Mouse (Mus musculus) midbrain, embryonic 10.5 days (tissue): ENCODE data around the gene Pwp2. TPM values are rescaled to one million over a fixed set of nuclear protein-coding genes. Genes with fewer than 3 reads are reported as not detected.

Source experiments
- DNase-seq: peaks from one replicate; pipeline ENCODE4 v3.0.0-alpha.2; 2017; ENCODE audit warnings: low spot score
- H3K27ac ChIP-seq: fragments of 300-500 bp; sonication (generic); replicated peaks from 2 replicates; pipeline ENCODE4 v1.5.1; 2016; ENCODE audit warnings: mild to moderate bottlenecking
- H3K27me3 ChIP-seq: fragments of 300-500 bp; sonication (generic); 2 replicates; pipeline ENCODE4 v1.6.1; 2016; ENCODE audit warnings: low read depth, mild to moderate bottlenecking; ENCODE audit not compliant: poor library complexity, severe bottlenecking
- H3K36me3 ChIP-seq: fragments of 300-500 bp; sonication (generic); 2 replicates; pipeline ENCODE4 v1.6.1; 2016; ENCODE audit warnings: mild to moderate bottlenecking, moderate library complexity
- H3K4me1 ChIP-seq: fragments of 300-500 bp; sonication (generic); 2 replicates; pipeline ENCODE4 v1.6.1; 2016
- H3K4me3 ChIP-seq: fragments of 300-500 bp; sonication (generic); 2 replicates; pipeline ENCODE4 v1.5.1; 2016; ENCODE audit warnings: mild to moderate bottlenecking, moderate library complexity
- H3K9me3 ChIP-seq: fragments of 300-500 bp; sonication (generic); replicated peaks from 2 replicates; pipeline ENCODE4 v1.6.1; 2016; ENCODE audit warnings: mild to moderate bottlenecking
- WGBS: fragments of 180-500 bp; shearing (Covaris S2); methylation state at CpG from one replicate; pipeline ENCODE4 v1.1.7; 2016; 5-methylcytosine and 5-hydroxymethylcytosine counted together
- polyA plus RNA-seq: library from polyadenylated mRNA; unstranded; fragments of >200 nt; fragmentation: Nextera tagmentation; extraction: Ambion mirVana; gene quantifications from 2 replicates; pipeline ENCODE4 v1.2.1, GENCODE M21; 2016

Pwp2 gene
- polyA plus RNA-seq, 1 experiment from 2014 or later = 29.8 TPM

GRCm38 (mm10) chr10:78168792-78169191, 16.2 kb downstream of the Pwp2 start:
- Histone ChIP-seq H3K36me3 (peaks cover 71% of the 10 kb centered on the region), H3K4me3 (peak overlapping the region; percentile 88), H3K27ac (peak overlapping the region; percentile 89), H3K27me3 (no peaks in the 10 kb centered on the region), H3K4me1 (peaks cover 22% of the 10 kb centered on the region), H3K9me3 (no peaks in the 10 kb centered on the region)
- no peak for DNase-seq
- WGBS = 88% methylated on average over 11 of the region's 11 CpGs

GRCm38 (mm10) chr10:78167775-78168174, 17.2 kb downstream of the Pwp2 start:
- DNase-seq = no peak
- H3K4me3 ChIP-seq = no peak overlapping the region
- peaks cover 71% of the 10 kb centered on the region for H3K36me3 ChIP-seq
- H3K27ac ChIP-seq = no peak overlapping the region
- H3K4me1 ChIP-seq = peaks cover 22% of the 10 kb centered on the region
- no peaks in the 10 kb centered on the region for H3K27me3 ChIP-seq
- no peaks in the 10 kb centered on the region for H3K9me3 ChIP-seq

- H3K36me3 ChIP-seq = peaks cover 71% of the 10 kb centered on the region
- no peaks in the 10 kb centered on the region for H3K9me3 ChIP-seq
- H3K4me1 ChIP-seq = peaks cover 22% of the 10 kb centered on the region
- 94% methylated on average over 7 of the region's 7 CpGs for WGBS
- DNase-seq = no peak
- no peak overlapping the region for H3K4me3 ChIP-seq
- H3K27me3 ChIP-seq = no peaks in the 10 kb centered on the region
- no peak overlapping the region for H3K27ac ChIP-seq
Observed at GRCm38 (mm10) chr10:78167333-78167732, 17.6 kb downstream of the Pwp2 start.

DNA sequence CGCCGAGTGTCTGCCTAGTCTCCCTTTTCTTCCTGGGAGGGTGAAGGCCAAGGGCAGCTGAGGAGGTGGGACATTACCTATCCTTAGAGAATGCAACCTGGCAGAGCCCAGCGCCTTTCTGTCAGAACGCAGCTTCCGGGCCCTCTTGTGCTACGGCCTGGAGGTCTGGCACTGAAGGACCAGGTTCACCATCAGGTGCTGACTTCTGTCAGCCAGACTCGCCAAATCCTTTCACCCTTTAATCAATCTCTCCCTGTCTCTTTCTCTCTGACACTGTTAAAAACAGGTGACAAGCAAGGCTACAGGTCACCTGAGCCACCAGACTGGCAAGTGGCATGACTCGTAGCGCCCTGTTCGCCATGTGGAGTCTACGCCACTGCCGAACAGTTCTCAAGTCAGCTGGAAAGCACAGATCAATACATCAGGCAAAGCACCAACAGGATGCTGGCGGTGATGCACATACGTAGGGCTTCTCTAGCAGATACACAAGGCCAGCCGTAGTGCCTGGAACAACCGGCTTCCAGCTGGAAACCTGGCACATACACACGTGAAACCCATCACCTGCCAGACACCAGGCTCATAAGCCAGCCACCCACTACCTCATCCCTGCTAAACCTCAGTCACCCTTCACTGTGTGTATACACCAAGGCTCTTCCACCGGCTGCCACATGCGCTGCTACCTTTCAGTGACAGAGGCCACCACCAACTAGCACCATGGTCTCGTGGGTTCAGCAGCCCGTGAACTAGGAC, 19.5 kb downstream of the Pwp2 start:
- no peaks in the 10 kb centered on the region for H3K27me3 ChIP-seq
- H3K27ac ChIP-seq = no peak overlapping the region
- no peaks in the 10 kb centered on the region for H3K9me3 ChIP-seq
- 94% methylated on average over 21 of the region's 21 CpGs for WGBS
- H3K4me1 ChIP-seq = peaks cover 21% of the 10 kb centered on the region
- H3K4me3 ChIP-seq = no peak overlapping the region
- DNase-seq = no peak
- H3K36me3 ChIP-seq = peaks cover 55% of the 10 kb centered on the region

DNA sequence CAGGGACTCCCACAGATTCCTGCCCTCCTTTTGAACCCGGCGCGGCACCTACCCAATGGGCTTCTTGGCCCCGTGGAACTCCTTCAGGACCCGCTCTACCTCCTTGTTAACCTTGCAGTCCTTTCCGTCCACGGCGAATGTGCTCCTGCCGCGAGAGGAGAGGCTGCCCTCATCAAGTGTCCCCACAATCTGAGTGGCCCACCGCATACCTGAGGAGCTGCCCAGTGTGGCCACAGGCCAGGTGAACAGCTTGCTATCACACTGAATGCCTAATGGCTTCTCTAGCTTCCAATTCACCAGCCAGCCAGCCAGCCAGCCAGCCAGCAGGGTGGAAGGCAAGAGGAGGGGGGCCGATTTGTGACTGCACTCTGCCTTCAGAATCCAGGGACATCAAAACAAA, 20.2 kb downstream of the Pwp2 start:
- 93% methylated on average over 12 of the region's 12 CpGs for WGBS
- Histone ChIP-seq H3K4me1 (peaks cover 16% of the 10 kb centered on the region), H3K36me3 (peaks cover 55% of the 10 kb centered on the region), H3K4me3 (no peak overlapping the region), H3K27ac (no peak overlapping the region), H3K27me3 (no peaks in the 10 kb centered on the region), H3K9me3 (no peaks in the 10 kb centered on the region)
- no peak for DNase-seq

- Histone ChIP-seq H3K27me3 (no peaks in the 10 kb centered on the region), H3K36me3 (peaks cover 55% of the 10 kb centered on the region), H3K4me1 (peaks cover 15% of the 10 kb centered on the region), H3K4me3 (no peak overlapping the region), H3K9me3 (no peaks in the 10 kb centered on the region), H3K27ac (no peak overlapping the region)
- WGBS = 36% methylated on average over 4 of the region's 4 CpGs
- DNase-seq = peak; percentile 43
Observed at GRCm38 (mm10) chr10:78163923-78164322, 21.0 kb downstream of the Pwp2 start.

DNA sequence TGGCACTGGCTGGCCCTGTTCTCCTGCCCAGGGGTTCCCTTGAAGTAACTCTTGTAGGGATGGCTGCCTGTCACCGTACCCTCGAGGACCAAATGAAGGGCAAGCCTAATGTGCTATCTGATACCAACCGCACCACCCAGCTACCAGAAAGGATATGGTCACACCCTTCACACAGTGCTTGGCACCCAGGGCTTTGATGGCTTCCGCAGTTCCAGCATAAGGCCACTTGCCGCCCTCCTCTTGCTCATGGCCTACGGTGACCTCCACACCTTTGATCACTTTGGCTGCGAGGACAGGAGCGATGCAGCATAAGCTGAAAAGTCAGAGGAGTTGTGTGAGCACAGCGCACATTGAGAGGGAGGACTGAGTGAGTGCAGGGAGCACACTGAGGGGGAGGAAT, 21.7 kb downstream of the Pwp2 start:
- no peak for DNase-seq
- H3K9me3 ChIP-seq = no peaks in the 10 kb centered on the region
- WGBS = 93% methylated on average over 9 of the region's 9 CpGs
- no peak overlapping the region for H3K27ac ChIP-seq
- peaks cover 9% of the 10 kb centered on the region for H3K4me1 ChIP-seq
- no peak overlapping the region for H3K4me3 ChIP-seq
- H3K27me3 ChIP-seq = no peaks in the 10 kb centered on the region
- peaks cover 55% of the 10 kb centered on the region for H3K36me3 ChIP-seq

DNA sequence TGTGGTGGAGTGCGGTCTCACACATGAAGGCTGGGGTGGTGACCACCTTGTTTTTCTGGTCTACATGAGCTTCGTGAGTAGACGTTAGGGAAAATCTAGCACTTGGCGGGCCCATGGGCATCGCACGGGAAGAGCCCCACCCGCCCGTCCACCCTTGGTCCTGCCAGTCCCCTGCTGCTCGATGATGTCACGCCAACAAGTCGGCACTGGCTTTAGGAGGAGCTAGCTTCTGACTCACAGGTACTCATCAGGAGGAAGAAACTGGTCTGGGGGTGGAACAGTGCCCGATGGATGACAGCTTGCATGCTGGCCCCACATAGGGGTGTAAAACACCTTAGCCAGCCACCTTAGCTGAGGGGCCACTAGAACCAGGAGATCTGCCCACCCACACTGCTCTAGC, 22.3 kb downstream of the Pwp2 start:
- H3K27ac ChIP-seq = no peak overlapping the region
- 92% methylated on average over 12 of the region's 12 CpGs for WGBS

DNA sequence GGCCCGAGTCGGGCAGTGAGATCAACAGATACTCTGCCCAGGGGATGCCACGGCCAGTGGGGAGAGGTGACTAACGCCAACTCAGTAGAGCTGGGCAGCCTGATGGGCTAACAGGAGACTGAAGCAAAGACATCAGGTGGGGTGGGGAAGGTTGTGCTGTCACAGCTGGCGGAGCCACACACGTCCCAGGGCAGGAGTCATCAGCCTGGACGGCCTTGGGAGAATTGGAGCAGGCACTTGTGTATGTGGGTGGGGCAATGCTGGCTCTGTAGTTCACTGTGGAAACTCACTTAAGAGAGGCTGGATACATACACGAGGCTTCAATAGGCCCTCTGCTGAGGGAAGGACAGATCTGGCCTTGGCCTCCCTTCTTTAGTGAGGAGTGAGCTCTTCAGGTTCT, 23.9 kb downstream of the Pwp2 start:
- no peaks in the 10 kb centered on the region for H3K9me3 ChIP-seq
- no peak overlapping the region for H3K27ac ChIP-seq
- H3K36me3 ChIP-seq = peaks cover 38% of the 10 kb centered on the region
- H3K27me3 ChIP-seq = no peaks in the 10 kb centered on the region
- WGBS = 88% methylated on average over 8 of the region's 8 CpGs
- DNase-seq = no peak
- H3K4me1 ChIP-seq = peaks cover 9% of the 10 kb centered on the region
- no peak overlapping the region for H3K4me3 ChIP-seq

More for the DNA sequence above, 22.3 kb downstream of the Pwp2 start:
- DNase-seq = no peak
- Histone ChIP-seq H3K4me1 (peaks cover 9% of the 10 kb centered on the region), H3K9me3 (no peaks in the 10 kb centered on the region), H3K4me3 (no peak overlapping the region), H3K36me3 (peaks cover 54% of the 10 kb centered on the region), H3K27me3 (no peaks in the 10 kb centered on the region)

GRCm38 (mm10) chr10:78160369-78161095, 24.4 kb downstream of the Pwp2 start:
- 87% methylated on average over 16 of the region's 16 CpGs for WGBS
- DNase-seq = no peak
- Histone ChIP-seq H3K9me3 (no peaks in the 10 kb centered on the region), H3K4me1 (peaks cover 9% of the 10 kb centered on the region), H3K4me3 (no peak overlapping the region), H3K27me3 (no peaks in the 10 kb centered on the region), H3K27ac (no peak overlapping the region), H3K36me3 (peaks cover 33% of the 10 kb centered on the region)

DNA sequence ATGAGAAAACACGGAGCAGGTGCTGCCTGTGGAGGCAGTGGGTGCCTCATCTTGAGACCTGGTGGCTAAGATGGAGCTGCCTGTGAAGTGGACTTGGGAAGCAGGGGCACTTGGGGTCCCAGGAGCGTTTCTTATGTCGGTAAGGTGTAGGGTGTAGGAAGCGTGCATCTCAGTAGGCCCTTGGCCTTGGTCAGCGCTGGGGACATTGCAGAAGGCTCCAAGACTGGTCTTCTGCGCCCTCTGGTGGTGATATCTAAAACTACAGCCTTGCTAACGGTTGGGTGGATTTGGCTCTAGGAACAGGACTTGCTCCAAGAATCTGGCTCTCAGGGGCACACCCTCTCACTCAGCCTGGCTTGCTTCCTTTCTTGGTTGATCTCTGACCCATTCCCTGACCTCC, 25.0 kb downstream of the Pwp2 start:
- no peak overlapping the region for H3K27ac ChIP-seq
- H3K4me3 ChIP-seq = peak overlapping the region; percentile 26; the same call in 1 of the 2 replicates
- 4% methylated on average over 7 of the region's 7 CpGs for WGBS
- H3K27me3 ChIP-seq = no peaks in the 10 kb centered on the region
- DNase-seq = peak; percentile 83
- peaks cover 9% of the 10 kb centered on the region for H3K4me1 ChIP-seq
- H3K9me3 ChIP-seq = no peaks in the 10 kb centered on the region
- H3K36me3 ChIP-seq = peaks cover 26% of the 10 kb centered on the region

DNA sequence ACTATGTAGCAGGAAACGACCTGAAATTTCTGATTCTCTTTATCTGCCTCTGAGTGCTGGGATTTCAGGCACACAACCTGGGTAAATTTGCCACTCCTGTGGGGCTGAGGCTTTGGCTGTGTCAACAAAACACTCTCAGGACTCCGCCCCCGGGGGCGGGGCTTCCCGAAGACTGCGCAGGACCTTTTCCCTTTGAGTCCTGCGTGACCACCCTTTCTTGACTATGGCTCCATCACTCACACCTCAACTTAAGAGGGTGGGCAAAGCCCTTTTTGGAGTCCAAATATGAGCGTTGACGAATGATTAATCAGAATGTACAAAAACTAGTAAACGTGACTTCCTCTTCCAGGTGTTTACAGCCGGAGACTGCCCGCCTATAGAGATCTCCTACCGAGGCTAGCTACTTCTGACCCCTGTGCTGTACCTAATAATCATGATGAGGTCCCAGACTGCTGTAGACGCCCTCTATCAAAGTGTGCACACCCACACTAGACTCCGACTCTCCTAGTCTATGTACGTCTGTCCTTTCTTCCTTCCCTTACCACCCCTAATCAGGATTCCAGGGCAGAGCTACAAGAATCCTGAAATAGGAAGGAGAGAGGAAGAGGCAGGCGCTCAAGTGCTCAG, 25.6 kb downstream of the Pwp2 start:
- peak; percentile 23 for DNase-seq
- peaks cover 21% of the 10 kb centered on the region for H3K36me3 ChIP-seq
- 17% methylated on average over 17 of the region's 17 CpGs for WGBS
- peak overlapping the region; percentile 26 for H3K4me3 ChIP-seq
- no peak overlapping the region for H3K27ac ChIP-seq
- H3K27me3 ChIP-seq = no peaks in the 10 kb centered on the region
- H3K4me1 ChIP-seq = peaks cover 9% of the 10 kb centered on the region
- no peaks in the 10 kb centered on the region for H3K9me3 ChIP-seq

GRCm38 (mm10) chr10:78158041-78158440, 26.9 kb downstream of the Pwp2 start:
- peaks cover 9% of the 10 kb centered on the region for H3K4me1 ChIP-seq
- peaks cover 11% of the 10 kb centered on the region for H3K36me3 ChIP-seq
- H3K4me3 ChIP-seq = no peak overlapping the region
- H3K27me3 ChIP-seq = no peaks in the 10 kb centered on the region
- H3K27ac ChIP-seq = no peak overlapping the region
- no peaks in the 10 kb centered on the region for H3K9me3 ChIP-seq
- no peak for DNase-seq
- 91% methylated on average over 15 of the region's 15 CpGs for WGBS
